Mouse (Mus musculus): ENCODE results near the gene Cfi. TPM values are rescaled to one million over a fixed set of nuclear protein-coding genes. Genes with fewer than 3 reads are reported as not detected.

Gene Cfi
- total and polyA plus RNA-seq, 2 experiments from 2014 or later, result 0.27 to 1.0 TPM

GRCm38 (mm10) chr3:129912025-129912424 is 76.3 kb downstream of the Cfi start:
- no peak overlapping the region for H3K4me2 ChIP-seq (ENCODE audit: low read depth, low read length)
- no peaks in the 10 kb centered on the region for H3K4me1 ChIP-seq (ENCODE audit: control insufficient read depth, insufficient read depth)
- no peak overlapping the region for H3K9ac ChIP-seq (replicated peaks; ENCODE audit: low read depth, low read length)
- DNase-seq (ENCODE audit: low spot score) (no peak), ATAC-seq (ENCODE audit: insufficient read depth, low read depth) (no peak)
- peaks cover 67% of the 10 kb centered on the region for H3K36me3 ChIP-seq (replicated peaks; ENCODE audit: control insufficient read depth, insufficient read depth, low read length)
- H3K9me3 ChIP-seq (replicated peaks; ENCODE audit: control insufficient read depth, low read length), result no peaks in the 10 kb centered on the region
- 89% methylated on average over 14 of the region's 14 CpGs for WGBS
- H3K4me3 ChIP-seq (ENCODE audit: low read depth, low read length), result no peak overlapping the region
- H3K27ac ChIP-seq (ENCODE audit: low read depth), result no peak overlapping the region
- H3K27me3 ChIP-seq (ENCODE audit: control insufficient read depth, insufficient read depth, low read length), result no peaks in the 10 kb centered on the region
- TF ChIP-seq CTCF (IDR thresholded peaks at IDR 0.05; ENCODE audit: low read depth) (no peak), EP300 (IDR thresholded peaks at IDR 0.05; ENCODE audit: low read depth) (no peak)

DNA sequence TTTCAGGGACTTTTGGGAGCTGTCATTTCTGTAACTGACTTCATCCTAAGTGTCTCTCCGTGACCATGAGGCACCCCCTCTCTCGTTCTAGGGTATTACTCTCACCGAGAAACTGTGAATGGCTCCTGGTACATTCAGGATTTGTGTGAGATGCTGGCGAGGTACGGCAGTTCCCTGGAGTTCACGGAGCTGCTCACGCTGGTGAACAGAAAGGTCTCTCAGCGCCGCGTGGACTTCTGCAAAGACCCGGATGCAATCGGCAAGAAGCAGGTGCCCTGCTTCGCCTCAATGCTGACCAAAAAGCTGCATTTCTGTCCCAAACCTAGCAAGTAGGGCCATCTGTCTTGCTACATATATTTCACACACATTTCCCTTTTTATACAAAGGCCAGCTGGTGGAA is 77.6 kb downstream of the Cfi start:
- no peaks in the 10 kb centered on the region for H3K9me3 ChIP-seq (replicated peaks; ENCODE audit: control insufficient read depth, low read length)
- DNase-seq (ENCODE audit: low spot score) (no peak), ATAC-seq (ENCODE audit: insufficient read depth, low read depth) (no peak)
- H3K4me2 ChIP-seq (ENCODE audit: low read depth, low read length), result no peak overlapping the region
- 92% methylated on average over 13 of the region's 13 CpGs for WGBS
- no peak overlapping the region for H3K27ac ChIP-seq (ENCODE audit: low read depth)
- no peak overlapping the region for H3K4me3 ChIP-seq (ENCODE audit: low read depth, low read length)
- no peak overlapping the region for H3K9ac ChIP-seq (replicated peaks; ENCODE audit: low read depth, low read length)
- H3K4me1 ChIP-seq (ENCODE audit: control insufficient read depth, insufficient read depth), result no peaks in the 10 kb centered on the region
- H3K27me3 ChIP-seq (ENCODE audit: control insufficient read depth, insufficient read depth, low read length), result no peaks in the 10 kb centered on the region
- TF ChIP-seq CTCF (IDR thresholded peaks at IDR 0.05; ENCODE audit: low read depth), result no peak
- TF ChIP-seq EP300 (IDR thresholded peaks at IDR 0.05; ENCODE audit: low read depth), result no peak
- H3K36me3 ChIP-seq (replicated peaks; ENCODE audit: control insufficient read depth, insufficient read depth, low read length), result peaks cover 62% of the 10 kb centered on the region

DNA sequence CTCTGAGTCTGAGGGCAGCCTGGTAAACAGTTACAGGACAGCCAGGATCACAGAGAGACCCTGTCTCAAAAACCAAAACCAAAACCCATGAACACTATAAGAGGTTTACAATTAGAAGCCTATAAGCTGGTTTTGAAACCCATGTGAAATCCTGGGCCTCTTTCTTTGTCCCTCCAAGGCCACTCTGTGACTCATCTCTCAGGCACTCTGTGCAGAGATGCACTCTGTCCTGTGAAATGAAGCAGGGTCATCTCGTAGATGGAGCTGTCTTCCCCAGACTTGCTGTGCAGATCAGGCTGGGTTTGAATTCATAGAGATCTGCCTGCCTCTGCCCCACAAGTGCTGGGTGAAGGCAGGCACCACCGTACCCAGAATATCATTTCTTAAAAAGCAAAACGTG is 81.7 kb downstream of the Cfi start:
- H3K4me3 ChIP-seq (ENCODE audit: low read depth, low read length), result no peak overlapping the region
- H3K27me3 ChIP-seq (ENCODE audit: control insufficient read depth, insufficient read depth, low read length), result no peaks in the 10 kb centered on the region
- WGBS, result 62% methylated on average over 3 of the region's 3 CpGs
- H3K36me3 ChIP-seq (replicated peaks; ENCODE audit: control insufficient read depth, insufficient read depth, low read length), result peaks cover 22% of the 10 kb centered on the region
- no peaks in the 10 kb centered on the region for H3K9me3 ChIP-seq (replicated peaks; ENCODE audit: control insufficient read depth, low read length)
- TF ChIP-seq CTCF (IDR thresholded peaks at IDR 0.05; ENCODE audit: low read depth) (no peak), EP300 (IDR thresholded peaks at IDR 0.05; ENCODE audit: low read depth) (no peak)
- H3K4me1 ChIP-seq (ENCODE audit: control insufficient read depth, insufficient read depth), result no peaks in the 10 kb centered on the region
- H3K9ac ChIP-seq (replicated peaks; ENCODE audit: low read depth, low read length), result no peak overlapping the region
- no peak overlapping the region for H3K27ac ChIP-seq (ENCODE audit: low read depth)
- DNase-seq (ENCODE audit: low spot score), result no peak
- ATAC-seq (ENCODE audit: insufficient read depth, low read depth), result no peak
- H3K4me2 ChIP-seq (ENCODE audit: low read depth, low read length), result no peak overlapping the region

DNA sequence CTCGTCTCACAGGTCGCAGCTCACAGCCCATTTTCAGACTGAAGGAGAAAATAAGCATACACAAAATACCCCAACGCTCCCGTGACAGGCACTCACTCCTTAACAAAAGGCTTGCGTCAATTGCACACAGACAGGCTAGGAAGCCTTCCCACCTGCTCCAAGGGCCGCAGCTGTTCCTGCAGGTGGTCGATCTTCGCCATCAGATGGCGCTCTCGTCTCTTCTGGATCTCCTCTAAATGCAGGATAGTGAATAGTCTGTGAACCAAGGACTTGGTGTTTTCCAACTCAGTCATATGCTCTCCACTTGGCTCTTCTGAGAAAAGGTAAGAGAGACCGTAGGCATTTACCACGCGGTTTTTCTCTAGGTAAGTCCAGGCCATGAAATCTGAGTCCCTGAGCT is 82.8 kb downstream of the Cfi start:
- ATAC-seq (ENCODE audit: insufficient read depth, low read depth) (0 out of 2 replicates have a peak, but pooled peaks have one; percentile 51), DNase-seq (ENCODE audit: low spot score) (peak; percentile 66)
- Histone ChIP-seq H3K4me1 (ENCODE audit: control insufficient read depth, insufficient read depth) (no peaks in the 10 kb centered on the region), H3K4me2 (ENCODE audit: low read depth, low read length) (no peak overlapping the region), H3K9ac (replicated peaks; ENCODE audit: low read depth, low read length) (no peak overlapping the region), H3K27ac (ENCODE audit: low read depth) (no peak overlapping the region), H3K27me3 (ENCODE audit: control insufficient read depth, insufficient read depth, low read length) (no peaks in the 10 kb centered on the region), H3K9me3 (replicated peaks; ENCODE audit: control insufficient read depth, low read length) (no peaks in the 10 kb centered on the region), H3K36me3 (replicated peaks; ENCODE audit: control insufficient read depth, insufficient read depth, low read length) (peaks cover 13% of the 10 kb centered on the region), H3K4me3 (ENCODE audit: low read depth, low read length) (no peak overlapping the region)
- TF ChIP-seq CTCF (IDR thresholded peaks at IDR 0.05; ENCODE audit: low read depth) (peak; percentile 74), EP300 (IDR thresholded peaks at IDR 0.05; ENCODE audit: low read depth) (no peak)
- 16% methylated on average over 13 of the region's 13 CpGs for WGBS

GRCm38 (mm10) chr3:129923581-129923980 is 87.9 kb downstream of the Cfi start:
- no peak overlapping the region for H3K27ac ChIP-seq (ENCODE audit: low read depth)
- H3K4me1 ChIP-seq (ENCODE audit: control insufficient read depth, insufficient read depth), result no peaks in the 10 kb centered on the region
- ATAC-seq (ENCODE audit: insufficient read depth, low read depth), result no peak
- no peak for TF ChIP-seq EP300 (IDR thresholded peaks at IDR 0.05; ENCODE audit: low read depth)
- no peak for TF ChIP-seq CTCF (IDR thresholded peaks at IDR 0.05; ENCODE audit: low read depth)
- H3K4me2 ChIP-seq (ENCODE audit: low read depth, low read length), result no peak overlapping the region
- no peak for DNase-seq (ENCODE audit: low spot score)
- H3K36me3 ChIP-seq (replicated peaks; ENCODE audit: control insufficient read depth, insufficient read depth, low read length), result no peaks in the 10 kb centered on the region
- WGBS, result 83% methylated on average over 7 of the region's 7 CpGs
- no peak overlapping the region for H3K4me3 ChIP-seq (ENCODE audit: low read depth, low read length)
- no peak overlapping the region for H3K9ac ChIP-seq (replicated peaks; ENCODE audit: low read depth, low read length)
- H3K9me3 ChIP-seq (replicated peaks; ENCODE audit: control insufficient read depth, low read length), result no peaks in the 10 kb centered on the region; the same call in 1 of the 2 replicates
- H3K27me3 ChIP-seq (ENCODE audit: control insufficient read depth, insufficient read depth, low read length), result no peaks in the 10 kb centered on the region

Other genes starting within 250 kb of the Cfi start
- gene Egf, start 80.6 kb upstream of the Cfi start, total RNA-seq (2014; rRNA removed; ENCODE audit: low replicate concordance), result 2.6 and 12.4 TPM in 2 replicates
- 1.9 and 2.4 TPM in 2 replicates for gene Egf, start 80.6 kb upstream of the Cfi start, polyA plus RNA-seq (2015; fragmentation: Nextera tagmentation; extraction: Ambion mirVana)
- not detected in 2 replicates for gene Lrit3, start 31.9 kb upstream of the Cfi start, total RNA-seq (2014; rRNA removed; ENCODE audit: low replicate concordance)
- gene Lrit3, start 31.9 kb upstream of the Cfi start, polyA plus RNA-seq (2015; fragmentation: Nextera tagmentation; extraction: Ambion mirVana), result not detected in 2 replicates
- gene Rrh, start 13.3 kb upstream of the Cfi start, total RNA-seq (2014; rRNA removed; ENCODE audit: low replicate concordance), result not detected in 2 replicates
- gene Rrh, start 13.3 kb upstream of the Cfi start, polyA plus RNA-seq (2015; fragmentation: Nextera tagmentation; extraction: Ambion mirVana), result 0.11 TPM in 1 of 2 replicates, not detected in the other
- gene Gar1, start 4.5 kb upstream of the Cfi start, total RNA-seq (2014; rRNA removed; ENCODE audit: low replicate concordance), result 0.11 and 0.85 TPM in 2 replicates
- gene Gar1, start 4.5 kb upstream of the Cfi start, polyA plus RNA-seq (2015; fragmentation: Nextera tagmentation; extraction: Ambion mirVana), result 14.7 and 15.6 TPM in 2 replicates
- 48.7 and 52.2 TPM in 2 replicates for gene Pla2g12a, start 42.7 kb downstream of the Cfi start, total RNA-seq (2014; rRNA removed; ENCODE audit: low replicate concordance)
- 44.1 and 50.2 TPM in 2 replicates for gene Pla2g12a, start 42.7 kb downstream of the Cfi start, polyA plus RNA-seq (2015; fragmentation: Nextera tagmentation; extraction: Ambion mirVana)
- 17.2 and 20.8 TPM in 2 replicates for gene Casp6, start 65.5 kb downstream of the Cfi start, total RNA-seq (2014; rRNA removed; ENCODE audit: low replicate concordance)
- 48.7 and 55.0 TPM in 2 replicates for gene Casp6, start 65.5 kb downstream of the Cfi start, polyA plus RNA-seq (2015; fragmentation: Nextera tagmentation; extraction: Ambion mirVana)
- 4.3 TPM in 1 of 2 replicates, not detected in the other for gene Mcub, start 134.3 kb downstream of the Cfi start, total RNA-seq (2014; rRNA removed; ENCODE audit: low replicate concordance)
- 2.8 TPM in 2 replicates for gene Mcub, start 134.3 kb downstream of the Cfi start, polyA plus RNA-seq (2015; fragmentation: Nextera tagmentation; extraction: Ambion mirVana)
- gene Sec24b, start 225.7 kb downstream of the Cfi start, total RNA-seq (2014; rRNA removed; ENCODE audit: low replicate concordance), result 22.7 and 57.0 TPM in 2 replicates
- gene Sec24b, start 225.7 kb downstream of the Cfi start, polyA plus RNA-seq (2015; fragmentation: Nextera tagmentation; extraction: Ambion mirVana), result 12.9 TPM in 2 replicates

Data from heart, postnatal 0 days (tissue).